Mouse (Mus musculus): ENCODE measurements around the gene Arhgap15.

DNA sequence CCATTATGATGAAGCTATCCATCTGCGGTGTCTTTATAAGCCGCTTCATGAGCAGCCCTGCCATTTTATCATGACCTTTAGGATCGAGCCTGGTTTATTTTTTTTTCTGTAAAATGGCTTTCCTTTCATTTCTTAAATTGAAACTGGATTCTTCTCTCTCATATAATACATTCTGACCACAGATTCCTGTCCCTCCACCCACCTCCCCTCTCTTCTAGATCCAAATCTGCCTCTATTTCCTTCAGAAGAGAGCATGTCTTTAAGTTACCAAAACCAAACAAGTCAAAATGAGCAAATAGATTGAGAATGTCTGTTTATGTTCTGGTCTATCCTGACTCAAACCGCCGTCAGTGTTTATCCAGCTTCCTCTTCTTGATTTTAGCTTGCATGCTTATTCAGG, 46.1 kb downstream of the Arhgap15 start:
- TF ChIP-seq CTCF (IDR thresholded peaks at IDR 0.05): no peak
- no peak for TF ChIP-seq POLR2A (IDR thresholded peaks at IDR 0.05; ENCODE audit: insufficient read depth, low read depth, low read length)

Measured in heart, adult 2 months (tissue).